Mouse (Mus musculus) adrenal gland, postnatal 36 days (tissue): Measurements from ENCODE around the gene Ttc9c. TPM values are rescaled to one million over a fixed set of nuclear protein-coding genes. Genes with fewer than 3 reads are reported as not detected.

ENCODE experiments used
- DNase-seq, 2 experiments: peaks; one replicate each; pipeline ENCODE4 v3.0.0; 2021; ENCODE audit warnings: mixed read lengths in 1 of 2
- total RNA-seq, 2 experiments: library from RNA; stranded (reverse); gene quantifications; 2 replicates each; pipeline ENCODE4 v1.2.3; 2021

Ttc9c gene
- total RNA-seq, 2 experiments from 2014 or later: 31.7 to 32.2 TPM

GRCm38 (mm10) chr19:8830664-8831063 is 11.5 kb upstream of the Ttc9c start:
- no peak for DNase-seq

- DNase-seq: no peak
These were observed 10.5 kb upstream of the Ttc9c start, which contains the start of gene AC129217.1 for GRCm38 (mm10) chr19:8829660-8830059. TSS of gene AC129217.1 (plus strand) at chr19:8829773.

DNA sequence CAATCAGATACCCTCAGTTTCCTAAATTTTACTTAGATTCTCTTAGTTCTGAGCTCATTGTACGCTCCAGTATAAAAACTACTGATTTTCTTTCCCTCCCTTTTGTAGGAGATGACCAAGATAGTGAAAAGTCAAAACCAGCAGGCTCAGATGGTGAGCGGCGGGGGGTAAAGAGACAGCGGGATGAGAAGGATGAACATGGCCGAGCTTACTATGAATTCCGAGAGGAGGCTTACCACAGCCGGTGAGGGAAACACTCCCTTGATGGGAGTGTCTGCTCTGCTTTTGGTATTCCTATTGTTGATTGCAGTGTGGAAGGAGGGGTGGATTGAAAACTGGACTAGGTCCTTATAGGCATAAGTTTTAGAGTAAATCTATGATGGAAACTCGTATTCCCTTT is 3.6 kb upstream of the Ttc9c start:
- DNase-seq: no peak

DNA sequence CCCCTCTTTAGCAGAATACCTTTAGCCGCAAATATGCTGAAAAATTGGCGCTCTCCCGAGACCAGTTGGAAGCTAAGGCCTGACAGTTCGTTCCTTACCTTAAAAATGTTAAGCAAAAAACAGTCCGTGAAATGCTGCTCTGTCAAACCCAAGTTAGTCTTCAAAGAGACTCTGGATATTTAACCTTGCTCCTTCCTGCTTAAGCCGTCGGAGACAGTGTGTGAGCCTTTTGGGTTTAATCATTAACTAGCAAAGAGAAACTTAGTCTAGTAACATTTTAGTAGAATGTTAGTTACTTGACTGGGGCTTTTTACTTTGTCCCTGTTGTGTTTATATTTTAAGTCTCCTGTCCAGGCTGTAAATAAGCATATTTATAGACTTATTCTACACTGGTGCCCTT is 2.0 kb upstream of the Ttc9c start:
- no peak for DNase-seq

- DNase-seq: no peak
These were observed 1.4 kb upstream of the Ttc9c start for GRCm38 (mm10) chr19:8820424-8820956.

- DNase-seq: peak; percentile 99
These were observed 677 bp upstream of the Ttc9c start, which contains the start of gene Hnrnpul2 for GRCm38 (mm10) chr19:8819596-8820423. TSS of gene Hnrnpul2 (plus strand) at chr19:8820010.

GRCm38 (mm10) chr19:8818301-8818798 is 783 bp downstream of the Ttc9c start:
- DNase-seq: no peak

DNA sequence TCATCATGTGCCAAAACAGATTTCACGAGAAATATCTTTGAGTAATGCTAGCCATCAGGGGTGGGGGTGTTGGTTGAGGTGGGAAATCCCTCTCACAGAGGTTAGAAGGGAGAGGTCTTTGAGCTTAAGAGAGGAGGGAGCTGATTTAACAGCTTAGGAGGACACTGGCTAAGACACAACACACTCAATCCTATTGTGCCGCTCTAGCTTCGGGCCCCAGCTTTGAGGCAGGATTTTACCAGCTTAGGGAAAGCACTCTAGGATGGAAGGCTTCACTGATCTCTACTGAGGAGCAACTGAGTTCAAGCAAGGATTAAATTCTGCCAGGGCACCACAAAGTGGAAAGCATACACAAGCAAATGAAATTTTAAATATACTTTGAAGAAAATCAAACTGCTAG is 2.1 kb downstream of the Ttc9c start:
- no peak for DNase-seq

DNA sequence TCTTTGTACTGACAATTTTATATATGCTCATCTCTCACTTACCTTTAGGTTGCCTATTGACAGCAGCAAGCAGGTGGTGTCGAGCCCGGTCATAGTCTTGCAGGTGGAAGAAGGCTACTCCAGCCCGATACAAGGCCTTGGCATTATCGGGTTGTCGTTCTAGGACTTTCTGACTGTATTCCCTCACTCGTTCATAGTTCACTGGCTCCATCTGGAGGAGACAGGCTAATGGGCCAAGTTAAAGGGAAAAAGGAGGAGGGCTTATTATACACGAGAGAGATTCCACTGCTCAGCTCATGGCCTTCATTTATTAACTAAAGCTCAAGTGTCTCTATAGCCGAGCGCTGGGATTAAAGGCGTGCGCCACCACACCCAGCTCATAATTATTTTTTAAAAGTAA is 3.3 kb downstream of the Ttc9c start:
- peak in 1 of 2 experiments; percentile 35 for DNase-seq

- no peak for DNase-seq
These were observed 12.3 kb downstream of the Ttc9c start for GRCm38 (mm10) chr19:8806810-8807209.

DNA sequence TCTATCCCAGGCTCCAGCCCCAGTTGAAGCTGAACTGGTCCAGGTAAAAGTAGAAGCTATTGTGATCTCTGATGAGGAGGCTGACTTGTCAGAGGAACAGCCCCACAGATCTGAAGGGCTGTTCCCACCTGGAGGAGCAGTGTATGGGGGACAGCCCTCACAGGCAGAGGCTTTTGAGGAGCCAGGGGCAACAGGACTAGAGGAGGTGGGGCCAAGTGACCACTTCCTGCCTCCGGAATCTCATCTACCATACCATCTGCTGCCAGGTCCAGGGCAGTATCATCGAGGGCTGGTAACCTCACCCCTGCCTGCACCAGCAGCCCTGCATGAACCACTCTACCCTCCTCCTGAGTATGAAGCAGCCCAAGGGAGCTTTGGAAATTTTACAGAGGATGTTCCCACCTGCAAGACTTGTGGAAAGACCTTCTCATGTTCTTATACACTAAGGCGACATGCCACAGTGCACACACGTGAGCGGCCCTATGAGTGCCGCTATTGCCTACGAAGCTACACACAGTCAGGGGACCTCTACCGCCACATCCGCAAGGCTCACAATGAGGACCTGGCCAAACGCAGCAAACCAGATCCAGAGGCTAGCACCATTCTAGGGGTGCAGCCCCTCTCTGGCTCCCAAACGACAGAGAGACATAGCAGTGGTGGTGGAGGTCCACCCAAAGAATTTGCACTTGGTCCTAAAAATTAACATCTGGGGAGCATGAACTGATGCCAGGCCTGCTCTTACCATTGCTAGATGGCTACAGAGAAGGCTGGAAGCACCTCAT is 15.1 kb downstream of the Ttc9c start:
- DNase-seq: no peak

DNA sequence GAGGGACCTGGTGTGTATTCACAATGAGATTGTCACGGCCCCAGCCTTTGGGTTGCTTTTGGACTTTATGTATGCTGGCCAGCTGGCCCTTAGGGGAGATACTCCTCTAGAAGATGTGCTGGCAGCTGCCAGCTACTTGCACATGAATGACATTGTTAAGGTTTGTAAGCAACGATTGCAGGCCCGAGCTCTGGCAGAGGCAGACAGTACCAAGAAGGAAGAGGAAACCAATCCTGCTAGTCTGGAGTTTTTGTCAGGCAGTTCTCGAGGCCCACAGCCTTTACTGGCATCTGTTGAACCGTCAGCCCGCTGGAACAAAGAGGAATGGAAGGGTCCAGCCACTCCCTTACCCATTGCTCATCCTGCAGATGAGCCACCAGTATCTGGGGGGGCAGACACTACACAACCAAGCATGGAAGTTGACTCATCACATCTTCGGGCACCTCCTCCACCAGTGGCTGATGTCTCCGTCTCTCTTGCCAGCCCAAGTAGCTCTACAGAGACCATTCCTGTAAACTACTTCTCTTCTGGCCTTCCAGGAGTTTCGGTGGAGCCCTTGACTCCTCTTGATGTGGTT is 15.8 kb downstream of the Ttc9c start:
- DNase-seq: no peak

DNA sequence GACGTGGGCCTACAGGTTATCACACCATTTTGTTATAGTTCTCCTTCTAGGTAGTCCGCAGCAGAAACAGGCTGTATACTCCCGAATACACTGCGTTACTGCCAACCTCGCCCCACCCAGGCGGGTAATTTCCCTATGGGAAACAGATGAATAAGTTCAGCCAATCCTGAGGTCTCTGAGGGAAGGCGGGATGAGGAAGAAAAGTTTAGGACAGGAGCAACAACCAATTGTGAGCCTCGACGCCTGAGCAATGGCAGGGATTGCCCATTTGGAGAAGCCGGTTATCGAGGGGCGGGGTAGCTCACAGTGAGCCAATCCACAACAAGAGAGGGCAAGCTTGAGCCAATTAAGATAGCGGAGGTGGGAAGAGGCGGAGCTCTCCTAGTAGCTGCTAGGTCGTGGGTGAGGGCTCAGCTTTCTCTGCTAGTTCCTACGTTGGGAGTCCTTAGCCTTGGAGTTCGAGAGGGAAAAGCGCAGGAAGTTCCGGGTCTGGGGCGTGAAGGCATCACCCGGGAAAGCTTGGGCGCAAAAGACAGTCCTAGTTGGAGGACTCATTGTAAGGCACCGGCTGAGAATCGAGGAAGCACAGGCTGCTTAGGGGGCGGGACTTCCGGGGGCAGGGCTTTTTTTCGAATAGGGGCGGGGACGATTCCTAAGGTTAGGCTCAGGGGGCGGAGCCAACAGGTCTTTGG is 16.9 kb downstream of the Ttc9c start, which contains the start of gene Zbtb3:
Gene Zbtb3 (plus strand): TSS at position 426 of the 692 bp plus-strand sequence.
- DNase-seq: peak; percentile 94 to 95

- DNase-seq: no peak
These were observed 20.2 kb downstream of the Ttc9c start for GRCm38 (mm10) chr19:8798947-8799315.

DNA sequence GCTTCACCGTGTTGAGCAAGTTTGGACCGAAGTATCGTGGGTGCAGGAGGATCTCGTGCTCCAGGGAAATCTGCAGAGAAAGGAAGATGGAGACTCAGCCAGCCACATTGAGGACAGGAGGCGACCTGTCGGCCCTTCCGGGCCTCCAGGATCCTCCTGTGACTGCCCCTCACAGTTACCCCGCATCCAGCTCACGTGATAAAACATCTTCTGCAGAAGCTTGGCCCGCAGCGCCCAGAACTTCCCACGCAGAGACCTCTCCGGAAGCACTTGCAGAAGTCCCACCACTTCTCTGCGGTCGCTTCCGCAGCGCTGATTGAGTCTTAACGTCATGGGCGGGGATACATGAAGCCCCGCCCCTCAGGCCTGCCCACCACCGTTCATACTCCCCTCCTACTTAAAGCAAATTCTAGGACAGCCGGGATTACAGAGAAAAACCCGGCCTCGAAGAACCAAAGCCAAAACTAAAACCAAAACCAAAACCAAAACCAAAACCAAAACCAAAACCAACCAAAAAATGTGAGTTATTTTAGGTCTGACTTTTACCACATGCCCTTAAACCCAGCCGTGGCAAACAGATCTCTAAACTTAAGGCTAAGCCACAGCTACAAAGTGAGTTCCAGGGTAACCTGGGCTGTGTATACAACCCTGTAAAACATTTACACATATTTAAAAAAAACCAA is 20.7 kb downstream of the Ttc9c start, which contains the start of gene Polr2g:
Gene Polr2g (minus strand): TSS at position 314 of the 683 bp plus-strand sequence.
- DNase-seq: peak; percentile 91 to 94

DNA sequence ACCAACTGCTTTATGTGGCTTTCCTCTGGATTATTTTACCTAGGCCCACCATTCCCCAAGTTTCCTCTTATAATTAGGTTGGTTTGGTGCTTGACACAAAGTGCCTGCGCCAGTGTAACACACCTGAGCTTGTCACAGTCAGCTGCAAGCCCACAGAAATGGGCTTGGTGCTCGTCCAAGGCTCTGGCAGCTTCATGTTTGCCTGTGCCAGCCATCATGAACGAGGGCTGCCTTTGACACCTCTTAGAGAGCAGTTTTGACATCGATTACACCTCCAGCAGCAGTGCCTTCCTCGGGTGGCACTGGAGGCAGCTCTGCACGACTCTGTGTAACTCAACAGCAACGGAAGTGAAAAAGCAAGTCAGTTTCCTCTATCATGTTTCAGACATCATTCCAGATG is 29.0 kb downstream of the Ttc9c start:
- no peak for DNase-seq

DNA sequence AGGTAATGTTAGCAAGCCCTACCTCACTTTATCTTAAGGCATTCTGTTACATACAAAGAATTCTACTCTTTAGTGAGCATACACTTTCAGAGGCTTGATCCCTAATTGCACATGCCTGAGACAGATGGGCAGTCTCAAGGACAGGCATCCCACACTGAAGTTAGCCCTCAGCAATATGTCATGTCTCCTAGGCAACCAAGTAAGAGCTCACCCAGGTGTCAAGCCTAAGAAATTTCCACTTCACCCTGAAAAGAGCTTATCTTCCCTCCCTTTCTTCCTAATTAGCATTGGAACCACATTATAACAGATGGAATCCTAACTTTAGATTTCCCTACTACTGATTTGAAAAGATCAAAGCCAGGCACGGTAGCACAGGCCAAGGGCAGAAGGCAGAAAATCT is 30.0 kb downstream of the Ttc9c start:
- DNase-seq: no peak

DNA sequence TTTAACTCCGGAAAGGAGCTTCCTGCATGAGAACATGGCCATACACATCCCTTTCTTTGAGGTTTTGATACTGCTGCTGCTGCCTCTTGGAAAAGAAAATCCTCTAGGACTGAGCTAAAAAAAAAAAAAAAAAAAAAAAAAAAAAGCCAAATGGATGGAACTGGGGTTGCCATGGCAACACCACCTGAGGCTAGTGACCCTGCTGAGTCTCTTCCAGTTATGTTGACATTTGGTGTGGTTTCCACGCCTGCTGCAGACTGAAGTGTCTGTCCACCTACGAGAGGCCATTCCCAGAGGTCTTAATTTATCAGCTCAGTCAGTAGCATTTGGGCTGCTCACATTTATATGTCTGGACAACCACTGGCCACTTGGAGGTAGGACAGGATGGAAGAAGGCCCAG is 30.6 kb downstream of the Ttc9c start:
- DNase-seq: no peak

DNA sequence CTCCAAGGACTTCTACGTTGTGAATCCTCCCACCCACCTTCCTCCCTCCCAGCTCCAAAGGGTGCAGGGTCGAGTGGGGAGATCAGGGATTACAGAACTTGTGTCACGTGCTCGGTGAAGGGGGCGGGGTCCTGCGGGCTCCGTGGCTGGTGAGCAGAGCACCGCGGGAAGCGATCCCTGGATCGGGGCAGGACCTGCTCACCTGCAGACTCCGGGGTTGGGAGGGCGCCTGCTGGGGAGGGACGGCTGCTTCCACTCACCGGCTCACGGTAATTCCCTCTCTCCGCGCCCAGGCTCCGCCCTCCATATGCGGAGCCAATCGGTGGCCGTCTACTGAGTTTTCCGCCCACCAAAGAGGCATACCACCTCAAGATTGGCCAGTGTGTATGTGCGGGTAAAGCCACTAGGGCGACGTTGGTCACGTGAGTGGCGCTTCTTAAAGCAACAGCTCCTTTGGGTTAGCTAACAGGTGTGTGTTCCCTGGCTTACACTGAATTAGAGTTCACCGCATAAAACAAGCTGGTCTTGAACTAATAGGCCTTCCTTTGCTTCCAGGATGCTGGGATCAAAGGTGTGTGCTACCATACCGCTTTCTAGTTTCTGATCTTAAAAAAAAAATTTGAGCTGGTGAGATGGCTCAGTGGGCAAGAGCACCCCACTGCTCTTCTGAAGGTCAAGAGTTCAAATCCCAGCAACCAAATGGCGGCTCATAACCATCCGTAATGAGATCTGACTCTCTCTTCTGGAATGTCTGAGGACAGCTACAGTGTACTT is 32.9 kb downstream of the Ttc9c start, which contains the start of gene Taf6l:
Gene Taf6l (minus strand): TSS at position 410 of the 774 bp plus-strand sequence.
- peak; percentile 92 to 93 for DNase-seq

- DNase-seq: peak; percentile 48 to 64
These were observed 44.1 kb downstream of the Ttc9c start for GRCm38 (mm10) chr19:8774951-8775421.
